Mouse (Mus musculus) spleen, postnatal 14 days (tissue): Measurements from ENCODE around the gene 4930442H23Rik.
"Not testable (repeated sequence)": the region's sequence is repeated elsewhere in the genome, so short reads cannot be mapped to it uniquely, and the experiment has no call there.

Experiments
- DNase-seq, 2 experiments: peaks; one replicate each; pipeline ENCODE4 v3.0.0; 2021 to 2022; ENCODE audit warnings: low spot score in 2 of 2

Gene 4930442H23Rik

DNA sequence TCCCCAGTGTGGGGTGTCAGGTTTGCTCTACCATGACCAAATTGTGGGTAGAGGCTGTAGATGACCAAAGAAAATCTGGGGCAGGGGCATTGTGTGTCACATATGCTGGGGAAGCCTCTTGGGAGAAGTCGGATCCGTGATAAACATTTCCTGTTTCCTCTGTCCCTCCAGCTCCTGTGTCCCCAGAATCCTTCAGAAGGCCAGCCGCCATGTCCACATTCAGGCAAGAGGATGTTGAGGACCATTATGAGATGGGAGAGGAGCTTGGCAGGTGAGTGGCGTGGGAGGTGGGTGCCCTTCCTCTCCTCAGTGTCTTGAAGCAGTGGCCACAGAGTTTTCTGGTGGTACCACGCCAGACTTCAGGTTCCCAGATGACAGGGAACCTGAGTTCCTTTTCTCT is at the start of gene 4930442H23Rik:
Gene 4930442H23Rik (minus strand): TSS at position 45 of the 400 bp plus-strand sequence.
- DNase-seq: no peak

- no peak for DNase-seq
These were observed 49.6 kb upstream of the 4930442H23Rik start for GRCm38 (mm10) chr10:81233226-81233585.

- peak; percentile 78 to 86 for DNase-seq
These were observed 49.1 kb upstream of the 4930442H23Rik start, which contains the start of gene Zfr2 for GRCm38 (mm10) chr10:81232580-81233225. Gene Zfr2 (plus strand): TSS chr10:81233155.

DNA sequence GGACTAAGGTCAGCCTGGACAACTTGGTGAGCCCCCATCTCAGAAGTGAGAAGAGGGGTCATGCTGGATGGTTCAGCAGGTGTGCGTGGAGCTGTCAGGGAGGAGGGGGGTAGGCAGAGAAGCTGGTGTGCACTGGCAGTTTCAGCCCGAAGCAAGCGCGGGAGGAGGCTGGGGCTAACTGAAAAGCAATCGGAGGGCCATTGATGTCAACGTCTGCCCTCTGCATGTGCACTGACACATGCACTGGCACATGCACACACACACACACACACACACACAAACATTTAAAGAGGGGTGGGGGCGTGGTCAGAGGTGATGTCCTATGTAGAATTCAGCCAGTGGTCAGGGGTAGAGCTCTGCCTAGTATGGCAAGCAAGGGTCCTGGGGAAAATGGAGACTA is 47.8 kb upstream of the 4930442H23Rik start:
- DNase-seq: no peak

GRCm38 (mm10) chr10:81230438-81231332 is 47.0 kb upstream of the 4930442H23Rik start, which contains the start of gene Atcay:
Gene Atcay (minus strand): TSS chr10:81230833.
- no peak for DNase-seq

- no peak for DNase-seq
These were observed 46.2 kb upstream of the 4930442H23Rik start for GRCm38 (mm10) chr10:81229735-81230437.

- not testable (repeated sequence) for DNase-seq
These were observed 40.1 kb upstream of the 4930442H23Rik start for GRCm38 (mm10) chr10:81223731-81224130.

GRCm38 (mm10) chr10:81221402-81222015 is 37.9 kb upstream of the 4930442H23Rik start:
- no peak for DNase-seq

DNA sequence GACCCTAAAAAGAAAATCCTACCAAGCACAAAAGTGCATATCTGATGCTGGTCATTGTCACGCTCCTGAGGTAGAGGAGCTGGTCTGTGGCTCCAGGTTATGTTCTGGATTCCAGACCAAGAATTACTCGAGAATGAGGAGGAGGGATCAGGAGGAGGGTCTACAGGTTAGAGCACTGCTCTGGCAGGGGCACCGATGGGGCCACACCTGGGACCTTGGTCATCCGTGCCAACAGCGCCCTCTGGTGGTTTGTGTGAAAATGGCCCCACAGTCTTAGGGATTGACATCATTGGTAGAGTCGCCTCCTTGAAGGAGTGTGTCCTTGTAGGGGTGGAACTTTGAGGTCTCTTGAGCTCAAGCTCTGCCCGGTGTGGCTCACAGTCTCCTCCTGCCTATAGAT is 34.3 kb upstream of the 4930442H23Rik start:
- peak; percentile 55 to 79 for DNase-seq

DNA sequence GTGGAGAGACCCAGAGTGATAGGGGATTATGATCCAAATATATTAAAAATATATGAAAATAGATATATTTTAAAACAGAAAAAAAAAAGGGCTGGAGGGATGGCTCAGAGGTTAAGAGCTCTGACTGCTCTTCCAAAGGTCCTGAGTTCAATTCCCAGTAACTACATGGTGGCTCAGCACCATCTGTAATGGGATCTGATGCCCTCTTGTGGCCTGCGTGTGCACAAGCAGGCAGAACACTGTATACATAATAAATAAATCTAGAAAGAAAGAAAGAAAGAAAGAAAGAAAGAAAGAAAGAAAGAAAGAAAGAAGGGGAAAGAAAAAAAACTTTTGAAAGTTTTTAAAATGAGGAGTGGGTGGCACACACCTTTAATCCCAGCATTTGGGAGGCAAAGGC is 33.6 kb upstream of the 4930442H23Rik start:
- DNase-seq: peak in 1 of 2 experiments; percentile 37

DNA sequence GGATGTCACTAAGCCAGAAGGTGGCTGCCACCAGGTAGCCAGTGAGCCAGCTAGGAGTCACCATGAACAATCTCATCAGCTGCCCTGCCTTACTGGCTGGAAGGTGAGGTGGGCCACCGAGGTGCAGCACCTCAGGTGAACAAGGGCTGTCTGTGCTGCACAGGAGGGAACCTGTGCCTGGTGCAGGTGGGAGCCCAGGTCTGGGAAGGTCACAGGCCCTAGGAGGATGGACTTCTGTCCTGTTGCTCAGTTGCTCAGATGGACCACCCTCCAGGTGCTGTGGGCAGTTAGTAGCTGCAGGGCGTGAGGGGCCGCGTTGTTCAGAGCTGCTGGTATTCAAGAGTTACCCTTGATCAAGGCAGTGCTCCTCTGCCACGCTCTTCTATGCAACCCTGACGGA is 33.2 kb upstream of the 4930442H23Rik start:
- no peak for DNase-seq

GRCm38 (mm10) chr10:81216260-81216659 is 32.6 kb upstream of the 4930442H23Rik start:
- no peak for DNase-seq

DNA sequence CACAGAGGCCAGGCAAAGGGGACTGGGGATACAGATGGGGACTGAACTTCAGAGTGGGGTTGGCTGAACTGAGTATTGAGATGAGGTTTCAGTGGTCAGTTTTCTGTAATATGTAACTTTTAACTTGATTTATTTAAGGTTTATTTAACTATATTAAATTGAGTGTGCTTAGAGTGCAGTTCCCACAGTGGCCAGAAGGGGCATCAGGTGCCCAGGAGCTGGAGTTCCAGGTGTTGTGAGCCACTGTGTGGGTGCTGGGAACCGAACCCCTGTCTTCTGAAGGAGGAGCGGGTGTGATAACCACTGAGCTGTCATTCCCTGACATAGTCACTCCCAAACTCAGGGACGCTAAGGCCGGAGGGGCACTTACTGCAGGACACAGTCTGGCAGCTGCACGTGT is 26.5 kb upstream of the 4930442H23Rik start:
- no peak for DNase-seq

DNA sequence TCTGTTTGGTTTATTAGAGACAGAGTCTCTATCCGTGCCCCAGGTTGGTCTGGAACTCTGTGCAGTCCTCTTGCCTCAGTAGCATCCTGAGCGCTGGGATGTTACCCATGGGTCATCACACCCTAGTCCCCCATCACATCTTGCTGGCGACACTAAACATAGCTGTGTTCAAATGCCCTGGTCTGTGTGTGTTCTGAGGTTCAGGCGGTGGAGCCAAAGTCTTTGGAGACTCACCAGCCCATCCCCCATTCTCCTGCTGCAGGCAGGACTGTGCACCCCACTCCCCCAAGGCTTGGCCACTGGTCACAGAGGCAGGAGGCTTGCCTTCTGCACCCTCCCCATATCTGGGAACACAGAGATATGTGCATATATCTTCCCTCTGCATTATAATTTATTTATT is 20.5 kb upstream of the 4930442H23Rik start:
- no peak for DNase-seq

DNA sequence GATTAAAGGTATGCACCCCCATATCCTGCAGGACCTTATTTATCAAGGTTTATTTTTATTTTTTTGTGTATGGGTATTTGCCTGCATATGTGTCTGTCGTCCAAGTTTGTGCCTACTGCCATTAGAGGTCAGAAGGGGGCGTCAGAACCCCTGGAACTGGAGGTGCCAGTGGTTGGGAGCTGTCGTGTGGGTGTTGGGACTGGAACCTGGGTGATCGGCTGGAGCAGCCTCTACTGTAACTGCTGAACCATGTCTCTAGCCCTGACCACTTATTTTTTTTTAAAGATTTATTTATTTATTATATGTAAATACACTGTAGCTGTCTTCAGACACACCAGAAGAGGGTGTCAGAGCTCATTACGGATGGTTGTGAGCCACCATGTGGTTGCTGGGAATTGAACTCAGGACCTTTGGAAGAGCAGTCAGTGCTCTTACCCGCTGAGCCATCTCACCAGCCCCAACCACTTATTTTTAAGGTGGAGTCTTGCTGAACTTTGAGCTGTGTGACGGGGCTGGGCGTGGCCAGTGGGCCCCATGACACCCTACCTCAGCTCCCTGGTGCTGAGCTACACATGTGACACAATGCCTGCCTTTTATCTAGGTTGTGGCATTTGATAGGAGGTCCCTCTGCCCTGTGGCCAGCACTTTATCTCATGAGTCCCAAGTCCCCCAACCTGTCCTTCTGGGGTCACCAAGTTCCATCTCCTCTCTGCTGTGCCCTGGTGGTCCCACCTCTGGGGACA is 19.5 kb upstream of the 4930442H23Rik start:
- no peak for DNase-seq

DNA sequence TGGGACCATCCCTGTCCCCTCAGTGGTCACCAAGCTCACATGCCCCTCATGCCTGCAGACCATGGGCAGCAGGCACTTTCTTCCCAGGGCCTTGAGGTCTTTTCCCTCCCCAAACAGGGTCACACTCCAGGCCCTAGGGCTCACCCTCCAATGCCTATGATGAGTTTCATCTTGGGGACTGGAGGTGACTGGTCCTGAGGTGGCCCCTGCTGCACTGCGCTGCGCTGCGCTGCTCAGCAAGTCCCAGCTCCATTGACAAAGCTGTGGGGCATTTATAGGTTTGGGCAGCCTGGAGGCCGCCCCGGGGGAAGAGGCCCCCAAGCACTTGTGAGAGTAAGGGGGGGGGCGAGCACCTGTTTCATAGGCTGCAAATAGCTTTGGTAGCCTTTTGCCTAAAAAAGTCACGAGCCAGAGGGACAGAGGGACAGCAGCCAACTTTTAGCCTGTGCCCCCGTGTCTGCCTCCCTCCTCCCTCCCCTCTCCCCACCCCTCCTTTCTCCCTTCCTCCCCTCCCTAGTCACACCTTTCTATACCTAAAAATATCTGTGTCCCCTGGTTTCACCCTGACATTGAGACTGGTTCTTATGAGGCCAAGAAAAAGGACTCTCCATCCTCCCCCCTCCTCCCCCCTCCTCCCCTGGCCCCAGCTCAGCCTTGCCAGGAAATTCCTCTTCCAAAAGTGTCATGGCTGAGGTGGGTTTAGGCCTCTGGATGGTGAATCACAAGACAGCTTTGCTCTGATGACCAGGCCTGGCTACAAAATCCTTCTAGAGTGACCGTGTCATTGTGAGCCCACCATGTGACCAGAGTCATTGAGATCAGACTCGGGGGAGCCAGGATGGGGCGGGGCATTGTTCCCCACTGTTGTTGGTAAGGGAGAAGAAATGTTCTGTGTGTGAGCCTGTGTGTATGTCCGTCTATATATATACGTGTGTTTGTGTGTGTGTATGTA is 18.4 kb upstream of the 4930442H23Rik start, which contains the start of gene Nmrk2:
Gene Nmrk2 (minus strand): TSS at position 245 of the 952 bp plus-strand sequence.
- no peak for DNase-seq

DNA sequence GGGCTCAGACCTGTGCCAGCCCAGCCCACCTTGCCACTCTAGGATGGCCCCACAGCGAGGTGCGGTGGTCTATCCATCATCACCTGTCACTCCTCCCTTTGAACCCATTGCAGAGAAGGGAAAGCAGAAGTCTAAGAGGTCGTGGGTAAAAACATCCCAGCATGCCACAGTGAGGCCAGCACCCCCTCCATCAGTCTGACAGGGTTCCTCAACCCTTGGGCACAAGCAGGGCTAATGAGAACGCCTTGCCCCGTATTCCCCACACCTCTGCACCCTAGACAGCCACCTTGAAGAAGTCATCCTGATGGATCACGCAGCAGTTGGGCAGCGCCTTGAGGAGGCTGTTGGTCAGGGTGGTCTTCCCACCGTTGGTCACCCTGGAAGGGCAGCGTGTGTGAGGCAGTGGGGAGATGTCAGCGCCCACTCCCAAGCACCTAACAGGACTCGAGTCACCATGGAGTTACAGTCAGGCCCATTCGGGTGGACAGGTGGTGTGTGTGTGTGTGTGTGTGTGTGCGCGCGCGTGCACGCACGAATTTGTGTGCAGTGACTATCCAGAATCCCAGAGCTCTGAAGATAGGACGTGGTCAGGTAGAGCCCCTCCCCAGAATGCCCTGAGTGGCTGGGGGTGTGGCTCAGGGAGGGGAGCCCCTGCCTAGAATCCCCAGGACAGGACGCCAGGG is 17.1 kb upstream of the 4930442H23Rik start:
- no peak for DNase-seq

DNA sequence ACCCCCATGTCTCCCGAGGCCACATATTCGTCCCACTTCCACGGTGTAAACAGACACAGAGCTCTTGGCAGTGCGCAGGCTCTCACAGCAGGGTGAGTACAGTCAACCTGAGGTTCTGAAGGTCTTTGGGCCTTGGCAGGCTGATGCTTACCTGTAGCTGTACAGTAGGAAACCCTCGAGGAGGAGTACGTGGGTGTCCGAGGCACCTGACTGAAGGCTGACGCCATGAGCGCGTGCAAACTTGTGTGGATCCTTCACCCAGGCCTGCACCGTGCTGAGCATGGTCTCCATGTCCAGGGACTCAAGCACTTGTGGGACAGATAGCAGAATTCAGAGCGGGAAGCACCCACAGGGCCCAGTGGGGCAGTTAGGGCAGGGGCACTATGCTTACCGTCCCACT is 16.5 kb upstream of the 4930442H23Rik start:
- DNase-seq: no peak

DNA sequence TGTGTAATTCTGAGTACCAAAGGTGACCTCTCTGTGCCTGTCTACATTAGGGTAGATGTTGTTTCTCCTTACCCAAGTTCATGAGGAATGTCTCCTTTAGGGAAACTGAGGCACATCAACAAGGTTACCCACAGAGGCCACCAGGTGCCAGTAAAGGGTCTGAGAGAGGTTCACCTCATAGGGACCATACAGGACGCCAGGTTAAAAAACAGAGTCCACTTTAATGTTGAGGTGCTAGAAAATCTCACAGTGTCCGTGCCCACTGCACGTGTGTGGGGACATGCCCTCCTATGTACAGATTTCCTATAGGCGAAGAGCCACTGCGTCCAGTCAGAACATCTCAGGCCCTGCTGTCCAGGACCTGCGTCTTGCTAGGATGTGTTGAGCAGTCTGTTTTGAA is 15.3 kb upstream of the 4930442H23Rik start:
- no peak for DNase-seq
